ENCODE assay signal across 10 mouse cellular contexts in genomic region chr7:131469506-131469905, GRCm38 (mm10). TPM values are rescaled to one million over a fixed set of nuclear protein-coding genes. Genes with fewer than 3 reads are reported as not detected.
DNase-seq lines count a peak whose midpoint lies in the region; ATAC-seq and TF ChIP-seq lines count a peak whose summit lies in the region.
"Had no signal": no experiment of that assay in that cellular context is flagged by ENCODE, and none has a peak within 500 bp of the region (broad histone marks: within the 10 kb centered on the region; RNA-seq: fewer than 3 reads in every experiment).

No protein-coding gene starts in this region.

- no peak overlapping the region for H3K4me3 ChIP-seq in left cerebral cortex, adult 2 months
- H3K4me3 ChIP-seq: limb, embryonic 15.5 days had no signal

- H3K27ac ChIP-seq in left cerebral cortex, adult 2 months = no peak overlapping the region
- H3K27ac ChIP-seq: limb, embryonic 15.5 days had no signal

- POLR2A ChIA-PET in Patski (lab: Charles Lee) = no interaction called here

- peak; percentile 4 for TF ChIP-seq CTCF in left cerebral cortex, adult 2 months (IDR thresholded peaks at IDR 0.05)
- TF ChIP-seq CTCF in Patski (IDR thresholded peaks at IDR 0.05) = peak; percentile 47

- ATAC-seq in Patski = no peak
- ATAC-seq in megakaryocyte progenitor cell, adult 5-6 weeks (replicated peaks; ENCODE audit: poor library complexity) = peak; percentile 95

- CTCF ChIA-PET in Patski (lab: Charles Lee) = no interaction called here

- DNase-seq in left cerebral cortex, adult 2 months (ENCODE audit: extremely low spot score in 1 of 2, low spot score in 2 of 2) = no peak
- DNase-seq in left cerebral cortex, adult 9 months (ENCODE audit: low spot score in 2 of 2) = no peak
- DNase-seq in CD4-positive helper T cell, adult 2 months (ENCODE audit: low read depth, low spot score) = peak; percentile 29
- DNase-seq in Patski (ENCODE audit: low read depth, low spot score) = no peak
- no peak for DNase-seq in right cerebral cortex, adult 18-20 months
- DNase-seq in frontal cortex, postnatal 36 days (ENCODE audit: low spot score in 2 of 2) = no peak
- no peak for DNase-seq in ovary, postnatal 10 days (ENCODE audit: low spot score)
- DNase-seq: adrenal gland, postnatal 25 days had no signal

- intact Hi-C loops in left cerebral cortex, adult 2 months (cut with DNase I) = no loop called here

- peaks cover 4% of the 10 kb centered on the region for H3K27me3 ChIP-seq in Patski
- H3K27me3 ChIP-seq: limb, embryonic 15.5 days had no signal

- in situ Hi-C loops in Patski (cut with MboI; ENCODE audit: low pct_unique_long_range_greater_than_20kb) = no loop called here

RNA-seq across cellular contexts. Expression of gene Acadsb, which starts 59.1 kb away (rescaled TPM):
- 10 to 100 TPM; 84.8 to 89.9 TPM for total RNA-seq in left cerebral cortex, adult 2 months (2021)
- polyA plus RNA-seq in Patski (2021) = 119 TPM
- total RNA-seq in megakaryocyte progenitor cell, adult 5-6 weeks (2015) = 27.5 and 27.8 TPM in 2 replicates
- total RNA-seq in megakaryocyte progenitor cell, adult 5-6 weeks (2017) = 39.9 and 46.6 TPM in 2 replicates

RNA-seq across cellular contexts. Expression of gene Ikzf5, which starts 59.2 kb away (rescaled TPM):
- total RNA-seq in left cerebral cortex, adult 2 months (2021) = 10 to 100 TPM; 49.3 to 49.5 TPM
- polyA plus RNA-seq in Patski (2021) = 13.5 TPM
- 27.7 and 30.6 TPM in 2 replicates for total RNA-seq in megakaryocyte progenitor cell, adult 5-6 weeks (2015)
- 25.3 and 31.2 TPM in 2 replicates for total RNA-seq in megakaryocyte progenitor cell, adult 5-6 weeks (2017)
